Mouse (Mus musculus) forebrain, embryonic 15.5 days (tissue): ENCODE results near the gene Dydc1. TPM values are rescaled to one million over a fixed set of nuclear protein-coding genes. Genes with fewer than 3 reads are reported as not detected.

Experiments used
- ATAC-seq: fragments of 200-750 bp; cut with Nextera tagmentation; replicated peaks from 2 replicates; pipeline ENCODE4 v1.8.0; 2017; ENCODE audit warnings: mild to moderate bottlenecking, moderate TSS enrichment, moderate library complexity
- H3K27ac ChIP-seq: fragments of 300-500 bp; sonication (generic); replicated peaks from 2 replicates; pipeline ENCODE4 v1.5.1; 2015; ENCODE audit warnings: mild to moderate bottlenecking, inconsistent platforms
- H3K27me3 ChIP-seq: fragments of 300-500 bp; sonication (generic); 2 replicates; pipeline ENCODE4 v1.6.1; 2015; ENCODE audit warnings: inconsistent platforms
- H3K36me3 ChIP-seq: fragments of 300-500 bp; sonication (generic); 2 replicates; pipeline ENCODE4 v1.6.1; 2015; ENCODE audit warnings: mild to moderate bottlenecking, inconsistent platforms
- H3K4me1 ChIP-seq: fragments of 300-500 bp; sonication (generic); 2 replicates; pipeline ENCODE4 v1.6.1; 2015; ENCODE audit warnings: inconsistent platforms
- H3K4me2 ChIP-seq: fragments of 300-500 bp; sonication (generic); replicated peaks from 2 replicates; pipeline ENCODE4 v1.6.1; 2015; ENCODE audit warnings: mild to moderate bottlenecking, inconsistent platforms
- H3K4me3 ChIP-seq: fragments of 300-500 bp; sonication (generic); 2 replicates; pipeline ENCODE4 v1.5.1; 2015; ENCODE audit warnings: mild to moderate bottlenecking, inconsistent platforms
- H3K9ac ChIP-seq: fragments of 300-500 bp; sonication (generic); replicated peaks from 2 replicates; pipeline ENCODE4 v1.6.1; 2015; ENCODE audit warnings: mild to moderate bottlenecking, inconsistent platforms
- H3K9me3 ChIP-seq: fragments of 300-500 bp; sonication (generic); 2 replicates; pipeline ENCODE4 v1.6.1; 2016; ENCODE audit warnings: inconsistent platforms
- WGBS: fragments of 180-500 bp; shearing (Covaris S2); methylation state at CpG from one replicate; pipeline ENCODE4 v1.1.7; 2015; ENCODE audit warnings: mixed read lengths; 5-methylcytosine and 5-hydroxymethylcytosine counted together
- polyA plus RNA-seq: library from polyadenylated mRNA; unstranded; fragments of >200 nt; fragmentation: Nextera tagmentation; extraction: Ambion mirVana; gene quantifications from 2 replicates; pipeline ENCODE4 v1.2.1, GENCODE M21; 2015

Gene Dydc1
- polyA plus RNA-seq, 1 experiment from 2014 or later, result 0.22 TPM

DNA sequence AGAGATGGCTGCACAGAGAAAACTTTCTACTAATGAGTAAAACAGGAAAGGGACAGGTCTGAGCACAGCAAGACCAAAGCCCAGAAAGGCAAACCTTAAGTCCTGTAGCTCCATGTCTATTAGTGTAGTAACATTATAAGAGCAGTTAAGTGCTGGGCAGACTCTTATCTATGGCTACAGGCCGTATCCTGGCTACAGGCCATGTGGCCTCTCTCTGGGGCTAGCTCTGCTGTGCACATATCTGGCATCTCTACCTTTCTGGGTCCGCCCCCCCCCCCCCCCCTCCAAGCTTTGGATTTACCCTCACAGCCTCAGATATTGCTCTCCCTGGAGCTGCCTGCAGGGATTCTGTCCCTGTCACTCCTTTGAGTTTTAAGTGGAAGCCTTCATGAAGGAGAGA, 7.5 kb upstream of the Dydc1 start:
- 56% methylated on average over 2 of the region's 2 CpGs for WGBS
- Histone ChIP-seq H3K9ac (no peak overlapping the region), H3K36me3 (no peaks in the 10 kb centered on the region), H3K27ac (no peak overlapping the region), H3K4me2 (no peak overlapping the region), H3K27me3 (no peaks in the 10 kb centered on the region), H3K4me1 (no peaks in the 10 kb centered on the region), H3K4me3 (no peak overlapping the region), H3K9me3 (no peaks in the 10 kb centered on the region)
- ATAC-seq, result no peak

DNA sequence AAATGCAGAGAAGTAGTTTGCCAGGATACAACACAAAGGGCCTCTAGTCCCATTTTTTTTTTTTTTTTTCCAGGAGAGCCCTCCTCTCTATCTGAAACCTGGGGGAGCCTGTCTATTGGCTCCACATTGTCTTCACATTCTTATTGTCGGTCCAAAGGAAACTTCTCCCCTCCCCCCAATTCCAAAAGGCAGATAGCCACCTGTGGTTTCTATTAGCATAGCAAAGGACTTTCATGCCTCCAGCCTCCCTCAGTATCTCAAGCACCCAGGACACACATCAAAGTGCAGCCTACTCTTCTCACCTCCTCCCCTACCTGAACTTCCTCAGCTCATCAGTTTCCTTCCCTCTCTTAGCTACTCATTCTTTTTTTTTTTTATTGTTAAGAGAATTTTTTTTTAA, 6.3 kb upstream of the Dydc1 start:
- Histone ChIP-seq H3K4me3 (no peak overlapping the region), H3K4me1 (no peaks in the 10 kb centered on the region), H3K9me3 (no peaks in the 10 kb centered on the region), H3K36me3 (no peaks in the 10 kb centered on the region), H3K27me3 (no peaks in the 10 kb centered on the region), H3K9ac (no peak overlapping the region), H3K27ac (no peak overlapping the region), H3K4me2 (no peak overlapping the region)
- no peak for ATAC-seq
- 9% methylated on average over 1 of the region's 1 CpGs for WGBS

DNA sequence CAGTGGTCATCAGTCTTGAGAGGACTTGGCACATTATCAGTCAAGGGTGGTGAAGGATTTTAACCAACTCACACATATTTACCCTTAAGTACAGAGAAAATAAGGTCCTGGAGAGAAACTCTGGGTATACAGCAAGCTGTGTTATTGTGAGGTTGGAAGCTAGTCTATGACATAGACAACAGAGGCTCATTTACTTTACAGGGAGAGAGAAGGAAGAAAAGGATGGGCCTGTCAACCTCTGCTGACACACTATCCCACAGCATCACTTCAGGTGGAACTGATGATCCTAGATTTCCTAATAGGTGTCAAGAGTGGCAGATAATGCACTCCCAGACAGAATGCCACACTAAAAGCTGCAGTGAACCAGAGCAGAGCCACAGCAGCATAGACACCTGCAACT, 3.6 kb upstream of the Dydc1 start, which contains the start of gene Dydc2:
TSS of gene Dydc2 (minus strand) at position 101 of the 400 bp plus-strand sequence.
- ATAC-seq, result no peak
- Histone ChIP-seq H3K4me3 (no peak within 1 kb of the TSS), H3K27me3 (no peaks in the 10 kb centered on the region), H3K4me1 (peaks cover 8% of the 10 kb centered on the region), H3K27ac (no peak within 1 kb of the TSS), H3K36me3 (no peaks in the 10 kb centered on the region), H3K4me2 (no peak within 1 kb of the TSS), H3K9me3 (no peaks in the 10 kb centered on the region), H3K9ac (no peak within 1 kb of the TSS)

DNA sequence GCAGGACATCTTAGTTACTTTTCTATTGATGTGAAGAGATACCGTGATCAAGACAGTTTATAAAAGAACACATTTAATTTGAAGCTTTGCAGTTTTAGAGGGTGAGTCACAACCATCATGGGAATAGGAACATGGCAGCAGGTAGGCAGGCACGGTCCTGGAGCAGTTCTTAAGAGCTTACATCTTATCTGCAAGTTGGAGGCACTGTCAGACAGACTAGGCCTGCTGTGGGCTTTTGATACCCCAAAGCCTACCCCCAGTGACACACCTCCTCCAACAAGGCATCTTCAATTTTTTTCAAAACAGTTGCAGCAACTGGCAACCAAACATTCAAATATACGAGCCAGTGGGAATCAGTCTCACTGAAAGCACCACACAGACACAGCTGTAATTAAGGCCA, 2.4 kb upstream of the Dydc1 start:
- no peaks in the 10 kb centered on the region for H3K36me3 ChIP-seq
- no peak for ATAC-seq

DNA sequence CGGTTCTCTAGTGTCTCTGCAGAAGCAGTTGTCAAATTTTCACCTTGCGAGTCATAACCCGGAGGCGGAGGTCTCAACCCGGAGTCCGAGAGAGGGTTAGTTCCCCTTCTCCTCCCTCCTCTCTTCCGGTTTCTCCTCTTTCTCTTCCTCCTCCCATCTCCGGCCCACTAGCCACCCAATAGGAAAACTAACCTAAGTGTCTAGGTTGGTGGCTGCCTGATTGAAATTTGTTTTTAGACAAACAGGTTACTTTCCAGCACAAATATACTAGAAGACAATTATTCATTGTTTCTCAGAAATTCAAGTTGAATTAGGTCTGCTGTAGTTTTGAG, 199 bp downstream of the Dydc1 start:
- Histone ChIP-seq H3K4me3 (peak overlapping the region; percentile 48), H3K4me1 (peaks cover 8% of the 10 kb centered on the region), H3K9me3 (no peaks in the 10 kb centered on the region), H3K27ac (no peak overlapping the region), H3K9ac (peak overlapping the region; percentile 39), H3K27me3 (no peaks in the 10 kb centered on the region), H3K36me3 (no peaks in the 10 kb centered on the region), H3K4me2 (peak overlapping the region; percentile 77)
- WGBS, result 1% methylated on average over 8 of the region's 8 CpGs
- no peak for ATAC-seq

More for the DNA sequence above, 2.4 kb upstream of the Dydc1 start:
- Histone ChIP-seq H3K9ac (no peak overlapping the region), H3K27me3 (no peaks in the 10 kb centered on the region), H3K4me1 (peaks cover 8% of the 10 kb centered on the region), H3K27ac (no peak overlapping the region), H3K4me2 (no peak overlapping the region), H3K4me3 (no peak overlapping the region), H3K9me3 (no peaks in the 10 kb centered on the region)
- WGBS, result 81% methylated on average over 3 of the region's 3 CpGs

DNA sequence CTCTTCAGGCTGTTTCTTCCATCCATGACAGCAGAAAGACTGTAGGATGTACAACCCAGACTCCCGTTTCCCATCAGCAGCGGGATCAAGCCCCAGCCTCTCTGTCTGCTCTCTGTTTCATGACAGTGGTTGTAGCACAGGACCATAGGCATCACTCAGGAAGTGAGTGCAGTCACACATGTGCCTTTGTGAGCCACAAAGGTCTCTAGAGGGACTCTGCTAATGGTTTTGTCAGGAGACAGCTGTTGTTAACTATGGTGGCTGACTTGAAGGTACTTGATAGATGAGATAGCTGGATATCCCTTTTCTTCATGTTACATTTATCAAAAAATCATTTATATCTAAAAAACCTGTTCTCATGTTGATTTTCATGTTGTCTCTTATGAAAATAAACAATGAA, 9.7 kb downstream of the Dydc1 start:
- no peak for ATAC-seq
- Histone ChIP-seq H3K4me3 (no peak overlapping the region), H3K9ac (no peak overlapping the region), H3K27ac (no peak overlapping the region), H3K4me1 (no peaks in the 10 kb centered on the region), H3K9me3 (no peaks in the 10 kb centered on the region), H3K4me2 (no peak overlapping the region), H3K36me3 (no peaks in the 10 kb centered on the region), H3K27me3 (no peaks in the 10 kb centered on the region)
- 90% methylated on average over 2 of the region's 2 CpGs for WGBS

DNA sequence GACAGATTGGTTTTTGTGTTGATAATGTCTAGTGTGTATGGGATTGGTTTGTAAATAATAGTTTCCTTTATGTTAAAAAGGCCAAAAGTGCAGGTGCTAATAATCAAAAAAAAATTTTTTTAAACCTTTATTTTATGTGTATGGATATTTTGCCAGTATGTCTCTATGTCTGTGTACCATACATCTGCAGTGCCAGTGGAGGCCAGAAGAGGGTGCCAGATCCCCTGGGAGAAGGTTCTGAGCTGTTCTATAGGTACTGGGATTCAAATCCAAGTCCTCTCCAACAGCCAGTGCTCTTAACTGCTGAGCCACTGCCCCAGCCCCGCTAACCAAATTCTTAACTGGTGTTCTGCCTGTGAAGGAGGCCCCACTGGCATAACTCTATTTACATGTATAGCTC, 14.8 kb downstream of the Dydc1 start:
- ATAC-seq, result no peak
- 76% methylated on average over 1 of the region's 1 CpGs for WGBS
- H3K36me3 ChIP-seq, result no peaks in the 10 kb centered on the region
- H3K9me3 ChIP-seq, result no peaks in the 10 kb centered on the region
- H3K4me2 ChIP-seq, result no peak overlapping the region
- H3K4me1 ChIP-seq, result no peaks in the 10 kb centered on the region
- no peak overlapping the region for H3K27ac ChIP-seq
- H3K27me3 ChIP-seq, result no peaks in the 10 kb centered on the region
- no peak overlapping the region for H3K9ac ChIP-seq
- H3K4me3 ChIP-seq, result no peak overlapping the region

DNA sequence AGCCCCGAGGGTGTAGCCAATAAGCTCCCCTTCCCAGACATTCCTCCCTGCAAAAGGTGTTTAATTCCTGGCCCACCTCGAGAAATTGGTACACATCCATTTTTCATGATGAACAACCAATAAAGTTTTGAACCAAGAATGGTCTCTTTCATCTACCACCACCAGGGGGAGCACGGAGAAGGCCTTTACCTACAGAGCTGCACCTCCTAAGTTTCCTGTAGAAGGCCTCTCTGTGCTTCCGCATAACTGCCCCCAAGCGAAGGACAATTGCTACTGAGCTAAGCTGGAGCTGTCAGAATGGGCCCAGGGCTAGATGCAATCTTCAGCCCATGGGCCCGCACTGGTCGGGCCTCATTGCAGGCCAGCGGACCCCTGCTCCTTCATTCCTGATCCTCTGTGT, 18.1 kb downstream of the Dydc1 start:
- Histone ChIP-seq H3K36me3 (no peaks in the 10 kb centered on the region), H3K9ac (no peak overlapping the region), H3K27me3 (no peaks in the 10 kb centered on the region), H3K4me2 (no peak overlapping the region), H3K4me3 (no peak overlapping the region), H3K9me3 (no peaks in the 10 kb centered on the region), H3K4me1 (no peaks in the 10 kb centered on the region), H3K27ac (no peak overlapping the region)
- 47% methylated on average over 8 of the region's 8 CpGs for WGBS
- ATAC-seq, result no peak

DNA sequence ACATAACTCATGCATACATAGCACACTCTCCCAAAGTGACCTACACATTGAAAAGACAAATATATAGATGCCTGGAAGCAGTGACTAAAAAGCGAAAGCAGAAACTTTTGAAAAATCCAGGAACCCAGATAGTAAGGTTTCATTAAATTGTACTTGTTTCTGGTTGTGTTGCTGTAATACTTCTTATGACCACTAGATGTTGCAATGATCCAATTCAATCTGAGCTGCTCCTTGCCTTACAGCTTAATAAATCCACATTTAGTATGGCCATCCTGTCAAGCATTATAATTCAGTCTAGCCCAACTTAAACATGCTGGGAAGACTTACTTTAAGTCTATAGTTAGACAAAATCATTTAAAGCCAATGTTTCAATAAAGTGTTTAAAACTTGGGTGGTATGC, 21.4 kb downstream of the Dydc1 start:
- H3K9ac ChIP-seq, result no peak overlapping the region
- no peaks in the 10 kb centered on the region for H3K27me3 ChIP-seq
- H3K4me3 ChIP-seq, result no peak overlapping the region
- no peak overlapping the region for H3K4me2 ChIP-seq
- no peak overlapping the region for H3K27ac ChIP-seq
- no peaks in the 10 kb centered on the region for H3K36me3 ChIP-seq
- 51% methylated on average over 1 of the region's 1 CpGs for whole genome bisulfite sequencing
- no peaks in the 10 kb centered on the region for H3K4me1 ChIP-seq
- H3K9me3 ChIP-seq, result no peaks in the 10 kb centered on the region
- no peak for ATAC-seq

DNA sequence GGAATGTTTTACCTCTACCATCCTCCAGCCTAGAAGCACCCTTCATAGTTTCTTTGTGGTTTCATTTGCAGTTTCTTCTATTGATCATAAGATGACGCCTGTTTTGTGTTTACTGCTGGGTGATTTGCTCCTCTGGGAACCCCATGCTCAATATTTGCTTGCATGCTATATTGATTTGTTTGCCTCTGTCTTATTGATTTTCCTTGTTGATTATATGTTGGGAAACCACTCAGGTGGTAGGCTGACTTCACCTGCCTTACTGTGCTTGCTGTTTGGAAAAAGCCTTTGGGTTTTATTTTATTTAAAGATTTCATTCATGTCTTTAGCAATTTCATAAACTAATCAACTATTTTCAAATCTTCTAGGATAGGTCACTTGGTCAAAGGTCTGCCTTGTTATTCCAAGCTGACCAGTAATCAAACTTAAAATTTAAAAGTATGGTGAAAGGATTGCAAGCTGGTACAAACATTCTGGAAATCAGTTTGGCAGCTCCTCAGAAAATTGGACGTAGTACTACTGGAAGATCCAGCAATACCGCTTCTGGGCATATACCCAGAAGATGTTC, 23.7 kb downstream of the Dydc1 start:
- no peak for ATAC-seq
- no peaks in the 10 kb centered on the region for H3K4me1 ChIP-seq
- H3K4me2 ChIP-seq, result no peak overlapping the region
- H3K27me3 ChIP-seq, result no peaks in the 10 kb centered on the region
- 86% methylated on average over 3 of the region's 3 CpGs for WGBS
- no peak overlapping the region for H3K27ac ChIP-seq
- H3K36me3 ChIP-seq, result no peaks in the 10 kb centered on the region
- no peaks in the 10 kb centered on the region for H3K9me3 ChIP-seq
- H3K9ac ChIP-seq, result no peak overlapping the region
- H3K4me3 ChIP-seq, result no peak overlapping the region

DNA sequence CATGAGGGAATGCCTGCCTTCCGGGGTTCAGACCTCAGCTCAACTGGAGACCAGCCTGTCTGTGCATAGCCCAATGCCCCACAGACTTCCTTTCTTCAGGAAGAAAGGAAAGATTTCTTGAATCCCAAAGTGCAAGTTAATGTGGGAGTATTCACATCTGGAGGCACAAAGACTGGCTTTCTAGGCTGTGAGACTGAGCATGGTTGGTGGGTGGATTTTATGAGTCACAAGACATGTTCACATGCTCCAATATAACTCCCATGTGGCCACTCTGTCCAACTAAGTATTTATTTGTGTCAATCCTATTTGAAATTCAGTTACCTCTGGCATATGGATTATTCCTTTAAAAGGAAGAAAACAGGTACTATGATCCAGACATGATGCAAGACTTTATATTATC, 26.0 kb downstream of the Dydc1 start:
- no peak overlapping the region for H3K9ac ChIP-seq
- no peaks in the 10 kb centered on the region for H3K9me3 ChIP-seq
- H3K36me3 ChIP-seq, result no peaks in the 10 kb centered on the region
- no peak for ATAC-seq
- H3K4me3 ChIP-seq, result no peak overlapping the region
- no peaks in the 10 kb centered on the region for H3K4me1 ChIP-seq
- H3K27me3 ChIP-seq, result no peaks in the 10 kb centered on the region
- H3K27ac ChIP-seq, result no peak overlapping the region
- 80% methylated on average over 1 of the region's 1 CpGs for WGBS
- no peak overlapping the region for H3K4me2 ChIP-seq

DNA sequence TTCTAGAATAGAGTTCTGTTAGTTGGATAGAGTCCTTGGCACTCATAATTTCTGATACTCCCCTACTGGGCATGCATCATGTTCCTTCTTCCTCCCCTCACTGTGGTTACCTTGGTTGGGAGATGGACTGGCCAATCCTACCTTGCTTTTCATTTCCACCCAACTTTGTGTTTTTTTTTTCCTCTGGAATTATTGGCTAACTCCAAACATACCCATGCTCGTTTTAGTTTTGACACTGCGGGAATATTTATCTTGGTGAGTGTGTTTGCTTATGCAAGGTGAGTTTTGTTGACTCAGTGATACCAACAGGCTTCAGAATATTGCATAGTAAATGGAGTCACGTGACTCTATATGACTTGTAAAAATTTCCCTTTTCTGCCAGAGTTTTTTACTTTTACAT, 28.0 kb downstream of the Dydc1 start:
- Histone ChIP-seq H3K9me3 (no peaks in the 10 kb centered on the region), H3K36me3 (no peaks in the 10 kb centered on the region), H3K4me2 (no peak overlapping the region), H3K9ac (no peak overlapping the region), H3K27ac (no peak overlapping the region), H3K4me1 (no peaks in the 10 kb centered on the region), H3K27me3 (no peaks in the 10 kb centered on the region), H3K4me3 (no peak overlapping the region)
- no peak for ATAC-seq
- WGBS, result 86% methylated on average over 3 of the region's 3 CpGs

DNA sequence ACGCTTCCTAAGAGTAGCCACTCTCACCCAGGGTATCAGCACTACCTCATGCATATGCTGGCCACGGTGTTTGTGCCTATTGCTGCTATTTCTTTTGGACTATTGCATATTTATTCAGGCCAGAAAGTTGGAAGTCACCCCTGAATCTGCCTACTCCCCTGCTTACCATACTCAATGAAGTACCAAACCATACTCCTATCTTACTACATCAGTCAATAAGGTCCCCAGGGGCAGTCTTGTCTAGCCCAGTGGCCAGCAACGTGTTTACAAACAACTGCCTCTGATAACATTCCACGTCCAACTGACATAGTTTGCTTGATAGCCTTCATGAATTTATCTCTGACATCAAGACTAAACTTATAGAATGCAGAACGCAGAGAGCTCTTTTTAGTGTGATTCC, 28.5 kb downstream of the Dydc1 start:
- no peaks in the 10 kb centered on the region for H3K36me3 ChIP-seq
- no peaks in the 10 kb centered on the region for H3K27me3 ChIP-seq
- H3K4me2 ChIP-seq, result no peak overlapping the region
- WGBS, result 88% methylated on average over 5 of the region's 5 CpGs
- no peak overlapping the region for H3K27ac ChIP-seq
- ATAC-seq, result no peak
- H3K9me3 ChIP-seq, result no peaks in the 10 kb centered on the region
- no peaks in the 10 kb centered on the region for H3K4me1 ChIP-seq
- H3K9ac ChIP-seq, result no peak overlapping the region
- H3K4me3 ChIP-seq, result no peak overlapping the region
